Mouse (Mus musculus) lung, adult 2 months (tissue): Measurements from ENCODE around the gene Ttc12.

Experiments
- CTCF ChIP-seq: fragments of 200-500 bp; IDR thresholded peaks from 2 replicates; pipeline ENCODE4 v1.5.1; 2011; ENCODE audit warnings: mild to moderate bottlenecking, low read length, control low read depth; ENCODE audit not compliant: insufficient read depth
- POLR2A ChIP-seq: fragments of 200-500 bp; IDR thresholded peaks from 2 replicates; pipeline ENCODE4 v1.6.1; 2011; ENCODE audit warnings: low read depth, mild to moderate bottlenecking, control low read depth, low read length, borderline replicate concordance; ENCODE audit errors: extremely low read depth

GRCm38 (mm10) chr9:49488258-49488657, 2.2 kb upstream of the Ttc12 start:
- TF ChIP-seq POLR2A (no peak), CTCF (no peak)
